Mouse (Mus musculus): ENCODE measurements around the gene Cacnb1. TPM values are rescaled to one million over a fixed set of nuclear protein-coding genes. Genes with fewer than 3 reads are reported as not detected.

Gene Cacnb1
- total and polyA plus RNA-seq, 3 experiments, result 2.3 to 4.4 TPM; not detected in 1

GRCm38 (mm10) chr11:98061904-98062562, 39.2 kb upstream of the Cacnb1 start:
- no peak for DNase-seq (ENCODE audit: low read depth, low spot score)
- H3K9me3 ChIP-seq (replicated peaks; ENCODE audit: insufficient read depth, low read length), result no peaks in the 10 kb centered on the region
- no peak for TF ChIP-seq MAFK (IDR thresholded peaks at IDR 0.05; ENCODE audit: borderline replicate concordance, low read depth, low read length)
- TF ChIP-seq USF1 (IDR thresholded peaks at IDR 0.05; ENCODE audit: low read depth, low read length), result peak; percentile 38; the same call in 1 of the 2 replicates
- no peak for TF ChIP-seq CHD2 (IDR thresholded peaks at IDR 0.05; ENCODE audit: low read length)
- TF ChIP-seq JUND (IDR thresholded peaks at IDR 0.05; ENCODE audit: low read depth, low read length), result no peak
- H3K27me3 ChIP-seq (ENCODE audit: control insufficient read depth in 1 of 2, insufficient read depth in 2 of 2, low read length in 2 of 2), result no peaks in the 10 kb centered on the region
- H3K27ac ChIP-seq (ENCODE audit: control insufficient read depth, low read depth, low read length), result no peak overlapping the region
- peaks cover 0 to 4% of the 10 kb centered on the region in 2 experiments; a peak in 1 of 4 replicates for H3K4me1 ChIP-seq (ENCODE audit: control insufficient read depth in 1 of 2, insufficient read depth in 2 of 2, low read length in 2 of 2)
- H3K79me2 ChIP-seq (ENCODE audit: control insufficient read depth, insufficient read depth, low read length, poor library complexity), result no peaks in the 10 kb centered on the region
- H3K9ac ChIP-seq (ENCODE audit: control insufficient read depth, low read depth, low read length, poor library complexity, severe bottlenecking), result no peak overlapping the region
- no peak overlapping the region for H3K4me3 ChIP-seq (ENCODE audit: control insufficient read depth in 1 of 2, insufficient read depth in 1 of 2, low read depth in 2 of 2, low read length in 2 of 2)
- H3K36me3 ChIP-seq (ENCODE audit: control insufficient read depth in 1 of 2, insufficient read depth in 2 of 2, low read length in 2 of 2), result no peaks in the 10 kb centered on the region

GRCm38 (mm10) chr11:98061441-98061840, 38.6 kb upstream of the Cacnb1 start:
- Histone ChIP-seq H3K9ac (ENCODE audit: control insufficient read depth, low read depth, low read length, poor library complexity, severe bottlenecking) (no peak overlapping the region), H3K79me2 (ENCODE audit: control insufficient read depth, insufficient read depth, low read length, poor library complexity) (no peaks in the 10 kb centered on the region), H3K4me3 (ENCODE audit: control insufficient read depth in 1 of 2, insufficient read depth in 1 of 2, low read depth in 2 of 2, low read length in 2 of 2) (no peak overlapping the region), H3K36me3 (ENCODE audit: control insufficient read depth in 1 of 2, insufficient read depth in 2 of 2, low read length in 2 of 2) (no peaks in the 10 kb centered on the region), H3K4me1 (ENCODE audit: control insufficient read depth in 1 of 2, insufficient read depth in 2 of 2, low read length in 2 of 2) (peaks cover 0 to 4% of the 10 kb centered on the region in 2 experiments; a peak in 1 of 4 replicates), H3K27ac (ENCODE audit: control insufficient read depth, low read depth, low read length) (no peak overlapping the region), H3K9me3 (replicated peaks; ENCODE audit: insufficient read depth, low read length) (no peaks in the 10 kb centered on the region), H3K27me3 (ENCODE audit: control insufficient read depth in 1 of 2, insufficient read depth in 2 of 2, low read length in 2 of 2) (no peaks in the 10 kb centered on the region)
- TF ChIP-seq TBP (IDR thresholded peaks at IDR 0.05; ENCODE audit: low read depth, low read length) (no peak), CTCF (IDR thresholded peaks at IDR 0.05 in 2 of 3, conservative IDR thresholded peaks at IDR 0.05 in 1 of 3; ENCODE audit: control insufficient read depth in 1 of 3, insufficient read depth in 1 of 3, low read depth in 2 of 3, low read length in 3 of 3, poor library complexity in 1 of 3, severe bottlenecking in 1 of 3) (no peak), CHD2 (IDR thresholded peaks at IDR 0.05; ENCODE audit: low read length) (no peak), TAL1 (IDR thresholded peaks at IDR 0.05; ENCODE audit: low read length) (no peak), USF1 (IDR thresholded peaks at IDR 0.05; ENCODE audit: low read depth, low read length) (no peak), POLR2AphosphoS5 (IDR thresholded peaks at IDR 0.05; ENCODE audit: borderline replicate concordance, low read depth, low read length) (no peak), RAD21 (IDR thresholded peaks at IDR 0.05; ENCODE audit: low read depth, low read length) (no peak), MEF2A (IDR thresholded peaks at IDR 0.05; ENCODE audit: extremely low read depth, insufficient replicate concordance, low read depth, low read length, poor library complexity, severe bottlenecking) (no peak)
- DNase-seq (ENCODE audit: low read depth, low spot score), result no peak

- no peak for DNase-seq (ENCODE audit: low read depth, low spot score)
- no peak overlapping the region for H3K27ac ChIP-seq (ENCODE audit: control insufficient read depth, low read depth, low read length)
- peaks cover 0 to 4% of the 10 kb centered on the region in 2 experiments; a peak in 1 of 4 replicates for H3K4me1 ChIP-seq (ENCODE audit: control insufficient read depth in 1 of 2, insufficient read depth in 2 of 2, low read length in 2 of 2)
- H3K36me3 ChIP-seq (ENCODE audit: control insufficient read depth in 1 of 2, insufficient read depth in 2 of 2, low read length in 2 of 2), result no peaks in the 10 kb centered on the region
- H3K27me3 ChIP-seq (ENCODE audit: control insufficient read depth in 1 of 2, insufficient read depth in 2 of 2, low read length in 2 of 2), result no peaks in the 10 kb centered on the region
- TF ChIP-seq MYC (IDR thresholded peaks at IDR 0.05; ENCODE audit: low read depth, low read length), result no peak
- TF ChIP-seq ZNF384 (IDR thresholded peaks at IDR 0.05; ENCODE audit: low read depth, low read length), result no peak
- H3K9ac ChIP-seq (ENCODE audit: control insufficient read depth, low read depth, low read length, poor library complexity, severe bottlenecking), result no peak overlapping the region
- no peaks in the 10 kb centered on the region for H3K9me3 ChIP-seq (replicated peaks; ENCODE audit: insufficient read depth, low read length)
- no peaks in the 10 kb centered on the region for H3K79me2 ChIP-seq (ENCODE audit: control insufficient read depth, insufficient read depth, low read length, poor library complexity)
- H3K4me3 ChIP-seq (ENCODE audit: control insufficient read depth in 1 of 2, insufficient read depth in 1 of 2, low read depth in 2 of 2, low read length in 2 of 2), result no peak overlapping the region
Observed at GRCm38 (mm10) chr11:98060104-98060692, 37.4 kb upstream of the Cacnb1 start.

Data from MEL (cell line).